Mouse (Mus musculus) brain, embryonic 14.5 days (tissue): ENCODE data around the gene Cars2. TPM values are rescaled to one million over a fixed set of nuclear protein-coding genes. Genes with fewer than 3 reads are reported as not detected.
A peak's percentile ranks its signal among the peaks of the same experiment; 100 is the strongest.
"Not testable (repeated sequence)": the region's sequence is repeated elsewhere in the genome, so short reads cannot be mapped to it uniquely, and the experiment has no call there.

Source experiments
- DNase-seq: peaks from one replicate; pipeline ENCODE4 v3.0.0-alpha.2; 2011; ENCODE audit warnings: low read depth
- CTCF ChIP-seq: fragments of 200-500 bp; IDR thresholded peaks from 2 replicates; pipeline ENCODE4 v1.5.1; 2012; ENCODE audit warnings: inconsistent platforms, mild to moderate bottlenecking, moderate library complexity, borderline replicate concordance; ENCODE audit not compliant: insufficient read depth, insufficient read length; ENCODE audit errors: extremely low read depth
- POLR2A ChIP-seq: fragments of 200-500 bp; IDR thresholded peaks from 2 replicates; pipeline ENCODE4 v1.6.1; 2012; ENCODE audit warnings: mild to moderate bottlenecking, inconsistent platforms, borderline replicate concordance; ENCODE audit not compliant: poor library complexity, insufficient read depth, insufficient read length, severe bottlenecking; ENCODE audit errors: extremely low read depth
- polyA plus RNA-seq: library from polyadenylated mRNA; depleted of rRNA; stranded (reverse); fragments of >200 nt; gene quantifications from 2 replicates; pipeline ENCODE4 v1.2.3, GENCODE M21; 2012; rRNA removed

Cars2 gene
- polyA plus RNA-seq, 1 experiment = 44.1 TPM

DNA sequence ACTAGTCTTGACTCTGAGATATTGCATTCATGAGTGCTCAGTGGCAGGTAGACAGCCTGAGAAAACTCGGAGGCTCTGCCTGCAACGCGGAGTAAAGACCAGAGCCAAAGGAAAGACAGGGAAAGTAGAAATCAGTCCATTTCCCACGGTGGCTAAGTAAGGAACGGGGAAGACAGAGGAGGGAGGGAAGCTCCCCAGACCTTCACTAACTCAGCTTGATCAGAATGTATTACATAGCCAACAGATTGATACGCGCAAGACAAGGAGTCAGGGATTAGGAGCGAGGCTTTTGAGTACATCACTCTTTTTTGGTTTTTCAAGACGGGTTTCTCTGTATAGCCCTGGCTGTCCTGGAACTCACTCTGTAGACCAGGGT, 73.4 kb downstream of the Cars2 start:
- DNase-seq = no peak
- TF ChIP-seq CTCF = no peak
- TF ChIP-seq POLR2A = no peak

- TF ChIP-seq POLR2A = no peak
- TF ChIP-seq CTCF = no peak
- peak; percentile 31 for DNase-seq
Measured at GRCm38 (mm10) chr8:11476338-11477177, 74.0 kb downstream of the Cars2 start.

GRCm38 (mm10) chr8:11475876-11476275, 74.7 kb downstream of the Cars2 start:
- no peak for DNase-seq
- TF ChIP-seq CTCF (no peak), POLR2A (no peak)

DNA sequence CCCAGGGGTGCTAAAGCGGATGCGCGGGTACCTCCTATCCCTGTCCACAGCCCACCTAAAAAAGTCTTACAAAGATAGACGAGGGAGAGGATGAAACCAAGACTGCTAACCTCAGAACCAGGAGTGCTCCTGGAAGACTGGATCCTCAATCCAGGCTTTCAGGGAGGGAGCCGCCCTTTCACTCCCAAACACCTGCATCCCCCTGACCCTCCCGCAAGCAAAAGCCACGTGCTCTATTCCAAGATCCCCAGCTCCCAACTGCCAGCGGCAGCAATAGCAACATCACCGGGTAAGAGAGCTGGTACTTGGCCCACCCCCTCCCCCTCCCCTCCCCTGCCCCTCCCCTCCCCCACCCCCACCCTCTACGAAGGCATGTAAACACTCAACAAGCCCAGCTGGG, 75.2 kb downstream of the Cars2 start:
- TF ChIP-seq CTCF (no peak), POLR2A (no peak)
- no peak for DNase-seq

DNA sequence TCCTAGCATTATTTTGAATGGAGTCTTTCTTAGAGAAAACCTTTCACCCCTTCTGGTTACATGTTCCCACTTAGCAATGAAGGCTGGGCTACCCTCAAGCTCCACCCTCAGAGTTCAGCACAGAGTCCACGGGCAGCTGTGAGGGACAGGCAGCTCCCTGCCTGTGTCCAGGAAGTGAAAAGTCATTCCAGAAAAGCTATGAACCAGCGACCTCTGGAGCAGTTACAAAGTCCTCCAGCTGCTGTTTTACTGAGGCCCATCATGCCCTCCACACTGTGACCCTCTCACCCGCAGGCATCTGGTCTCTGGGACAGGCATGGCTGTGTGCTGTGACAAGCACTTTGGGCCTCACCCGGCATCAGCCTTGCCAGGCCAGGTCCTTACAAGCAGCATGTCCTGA, 77.5 kb downstream of the Cars2 start:
- no peak for DNase-seq
- TF ChIP-seq POLR2A (no peak), CTCF (no peak)

DNA sequence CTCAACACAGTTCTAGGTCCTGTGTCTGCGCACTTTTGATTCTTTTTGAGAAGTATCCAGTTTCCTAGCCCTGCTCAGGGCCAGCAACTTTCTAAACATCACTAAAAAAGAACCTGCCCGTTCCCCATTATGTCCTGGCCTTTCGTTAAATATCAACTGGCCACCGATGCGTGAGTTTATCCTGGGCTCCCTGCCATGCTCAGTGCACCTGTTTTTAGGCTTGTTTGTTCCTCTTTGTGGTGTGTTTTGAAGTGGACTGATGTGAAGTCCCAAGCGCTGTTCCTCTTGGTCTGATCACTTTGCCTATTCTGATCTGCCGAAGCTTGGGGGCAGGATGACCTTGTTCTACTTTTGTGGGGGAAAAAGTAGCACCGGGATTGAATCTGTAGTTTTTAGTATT, 79.3 kb downstream of the Cars2 start:
- no peak for DNase-seq
- TF ChIP-seq CTCF (no peak), POLR2A (no peak)

- DNase-seq = no peak
Measured at GRCm38 (mm10) chr8:11470694-11471093, 79.9 kb downstream of the Cars2 start.

GRCm38 (mm10) chr8:11469095-11469494, 81.5 kb downstream of the Cars2 start:
- TF ChIP-seq CTCF = peak; percentile 61; the same call in 1 of the 2 replicates
- TF ChIP-seq POLR2A = no peak
- peak; percentile 69 for DNase-seq

More at GRCm38 (mm10) chr8:11470694-11471093, 79.9 kb downstream of the Cars2 start:
- TF ChIP-seq CTCF (no peak), POLR2A (no peak)

DNA sequence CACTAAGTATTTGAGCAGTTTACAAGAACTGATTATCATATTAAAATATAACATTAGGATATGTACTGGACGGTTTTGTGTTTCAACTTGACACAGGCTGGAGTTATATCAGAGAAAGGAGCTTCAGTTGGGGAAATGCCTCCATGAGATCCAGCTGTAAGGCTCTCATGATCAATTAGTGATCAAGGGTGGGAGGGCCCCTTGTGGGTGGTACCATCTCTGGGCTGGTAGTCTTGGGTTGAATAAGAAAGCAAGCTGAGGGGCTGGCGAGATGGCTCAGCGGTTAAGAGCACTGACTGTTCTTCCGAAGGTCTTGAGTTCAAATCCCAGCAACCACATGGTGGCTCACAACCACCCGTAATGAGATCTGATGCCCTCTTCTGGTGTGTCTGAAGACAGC, 84.1 kb downstream of the Cars2 start:
- DNase-seq = not testable (repeated sequence)

GRCm38 (mm10) chr8:11465619-11466018, 85.0 kb downstream of the Cars2 start:
- TF ChIP-seq CTCF (no peak), POLR2A (no peak)

GRCm38 (mm10) chr8:11464707-11464964, 85.9 kb downstream of the Cars2 start:
- TF ChIP-seq POLR2A = no peak
- no peak for TF ChIP-seq CTCF
- DNase-seq = no peak

More at GRCm38 (mm10) chr8:11465619-11466018, 85.0 kb downstream of the Cars2 start:
- DNase-seq = no peak

Other genes with a start within 250 kb of the Cars2 start
- 38.2 and 77.1 TPM in 2 replicates for gene Col4a2, start 238.0 kb downstream of the Cars2 start, polyA plus RNA-seq
- gene Col4a1, start 238.0 kb downstream of the Cars2 start, polyA plus RNA-seq = 117 and 191 TPM in 2 replicates
- gene Rab20, start 72.1 kb downstream of the Cars2 start, polyA plus RNA-seq = 0.55 and 0.85 TPM in 2 replicates
- gene Naxd, start 53.3 kb downstream of the Cars2 start, polyA plus RNA-seq = 126 and 165 TPM in 2 replicates
- gene Ing1, start 4.8 kb upstream of the Cars2 start, polyA plus RNA-seq = 57.3 and 69.9 TPM in 2 replicates
- gene Ankrd10, start 85.0 kb upstream of the Cars2 start, polyA plus RNA-seq = 151 and 230 TPM in 2 replicates
- not detected in 2 replicates for gene 1700016D06Rik, start 150.3 kb upstream of the Cars2 start, polyA plus RNA-seq
- gene Arhgef7, start 176.9 kb upstream of the Cars2 start, polyA plus RNA-seq = 85.1 and 124 TPM in 2 replicates